Mouse (Mus musculus) induced T-regulatory cell, adult 2 months (primary cell): ENCODE measurements at regions not wholly inside any gene's neighbourhood (a gene's known extent, or its start where the extent isn't known, plus 50 kb on each side); places are given as distances from the start of the nearest gene placed in this dataset.
"Not testable (repeated sequence)": the region's sequence is repeated elsewhere in the genome, so short reads cannot be mapped to it uniquely, and the experiment has no call there.

ENCODE experiments used
- DNase-seq: peaks from one replicate; pipeline ENCODE4 v3.0.0-alpha.2; 2012; ENCODE audit warnings: low read depth

GRCm38 (mm10) chr17:84844950-84845349 is 54.4 kb upstream of the Lrpprc start:
- peak; percentile 91 for DNase-seq

- DNase-seq: no peak
These were observed 55.6 kb upstream of the Lrpprc start for GRCm38 (mm10) chr17:84846141-84846540.

GRCm38 (mm10) chr17:84848385-84849030 is 57.9 kb upstream of the Lrpprc start:
- DNase-seq: no peak

GRCm38 (mm10) chr17:84849031-84849405 is 58.4 kb upstream of the Lrpprc start:
- DNase-seq: no peak

GRCm38 (mm10) chr17:84850464-84850863 is 59.9 kb upstream of the Lrpprc start:
- peak; percentile 68 for DNase-seq

GRCm38 (mm10) chr17:84850893-84851292 is 60.3 kb upstream of the Lrpprc start:
- DNase-seq: peak; percentile 83

- DNase-seq: no peak
These were observed 66.4 kb upstream of the Lrpprc start for GRCm38 (mm10) chr17:84856971-84857370.

- peak; percentile 67 for DNase-seq
These were observed 68.2 kb upstream of the Lrpprc start for GRCm38 (mm10) chr17:84858830-84859229.

- peak; percentile 77 for DNase-seq
These were observed 69.3 kb upstream of the Lrpprc start for GRCm38 (mm10) chr17:84859916-84860315.

- no peak for DNase-seq
These were observed 70.2 kb upstream of the Lrpprc start for GRCm38 (mm10) chr17:84860835-84861234.

- DNase-seq: not testable (repeated sequence)
These were observed 73.6 kb upstream of the Lrpprc start for GRCm38 (mm10) chr17:84864231-84864630.

GRCm38 (mm10) chr17:84865158-84865557 is 74.6 kb upstream of the Lrpprc start:
- DNase-seq: no peak

- no peak for DNase-seq
These were observed 75.0 kb upstream of the Lrpprc start for GRCm38 (mm10) chr17:84865566-84865965.

GRCm38 (mm10) chr17:84869074-84869722 is 78.6 kb upstream of the Lrpprc start:
- DNase-seq: no peak

GRCm38 (mm10) chr17:84873554-84873953 is 83.0 kb upstream of the Lrpprc start:
- no peak for DNase-seq

- no peak for DNase-seq
These were observed 82.0 kb upstream of the Ppm1b start for GRCm38 (mm10) chr17:84874494-84874893.

- DNase-seq: no peak
These were observed 81.5 kb upstream of the Ppm1b start for GRCm38 (mm10) chr17:84875031-84875430.

- no peak for DNase-seq
These were observed 80.5 kb upstream of the Ppm1b start for GRCm38 (mm10) chr17:84876037-84876436.

GRCm38 (mm10) chr17:84877176-84877863 is 79.2 kb upstream of the Ppm1b start:
- peak; percentile 41 for DNase-seq

GRCm38 (mm10) chr17:84877864-84878224 is 78.7 kb upstream of the Ppm1b start:
- DNase-seq: peak; percentile 90

- no peak for DNase-seq
These were observed 78.2 kb upstream of the Ppm1b start for GRCm38 (mm10) chr17:84878316-84878715.

GRCm38 (mm10) chr17:84879146-84879545 is 77.4 kb upstream of the Ppm1b start:
- no peak for DNase-seq

- DNase-seq: no peak
These were observed 75.6 kb upstream of the Ppm1b start for GRCm38 (mm10) chr17:84880946-84881345.
